Mouse (Mus musculus): ENCODE measurements around the gene Smg1. TPM values are rescaled to one million over a fixed set of nuclear protein-coding genes. Genes with fewer than 3 reads are reported as not detected.

Smg1 gene
- 22.5 and 24.5 TPM in 2 replicates for polyA plus RNA-seq (2015; fragmentation: Nextera tagmentation; extraction: Ambion mirVana)

DNA sequence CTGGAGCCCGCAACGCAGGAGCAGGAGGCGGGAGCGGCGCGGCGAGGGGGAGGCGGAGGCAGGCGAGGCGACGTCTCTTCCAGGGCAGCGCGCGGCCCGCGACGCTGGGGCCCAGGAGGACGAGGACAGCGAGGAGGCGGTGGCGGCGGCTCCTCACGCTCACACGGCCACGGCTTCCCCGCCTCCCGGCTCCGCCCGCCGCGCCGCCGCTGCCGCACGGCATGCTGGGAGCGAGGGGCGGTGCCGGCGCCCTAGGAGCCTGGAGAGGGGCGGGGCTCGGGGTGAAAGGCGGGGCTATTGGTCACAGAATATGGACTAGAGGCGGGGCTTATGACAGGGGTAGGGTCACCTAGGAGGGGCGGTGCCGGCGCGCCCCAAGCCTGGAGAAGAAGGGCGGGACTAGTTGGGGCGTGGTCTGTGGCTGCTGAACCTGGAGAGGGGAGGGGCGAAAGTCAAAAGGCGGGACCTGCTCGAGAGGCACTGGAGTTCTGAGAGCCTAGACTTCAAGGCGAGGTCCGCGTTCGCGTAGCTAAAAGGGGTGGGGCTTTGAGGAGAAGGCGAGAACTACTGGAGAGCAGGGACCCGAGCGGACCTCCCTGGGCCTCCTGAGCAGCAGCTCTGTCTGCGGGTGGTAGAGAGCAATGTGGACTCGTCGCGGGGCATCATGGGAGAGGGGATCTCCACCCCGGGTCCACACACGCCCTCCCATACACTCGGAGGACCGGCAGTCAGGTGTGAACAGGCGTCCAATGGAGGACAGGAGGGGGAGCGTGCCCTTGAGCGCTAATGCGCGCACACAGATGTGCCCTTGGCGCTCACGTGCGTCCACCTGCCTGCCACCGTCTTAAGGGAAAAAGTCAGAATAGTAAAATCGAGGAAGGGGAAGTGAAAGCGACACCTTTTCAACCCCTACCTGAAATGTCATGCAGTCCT is at the start of gene Smg1:
Smg1 (minus strand) TSS at position 218 of the 933 bp plus-strand sequence.
- H3K27me3 ChIP-seq (replicated peaks): no peaks in the 10 kb centered on the region
- no peaks in the 10 kb centered on the region for H3K36me3 ChIP-seq (replicated peaks)
- peak within 1 kb of the TSS; percentile 65 for H3K4me2 ChIP-seq
- H3K9ac ChIP-seq: peak within 1 kb of the TSS; percentile 81
- 1% methylated on average over 67 of the region's 79 CpGs for whole genome bisulfite sequencing
- H3K4me3 ChIP-seq: peak within 1 kb of the TSS; percentile 78
- H3K9me3 ChIP-seq: no peaks in the 10 kb centered on the region
- peak; percentile 93 for ATAC-seq (replicated peaks)
- H3K27ac ChIP-seq: peak within 1 kb of the TSS; percentile 94
- peaks cover 15% of the 10 kb centered on the region for H3K4me1 ChIP-seq

DNA sequence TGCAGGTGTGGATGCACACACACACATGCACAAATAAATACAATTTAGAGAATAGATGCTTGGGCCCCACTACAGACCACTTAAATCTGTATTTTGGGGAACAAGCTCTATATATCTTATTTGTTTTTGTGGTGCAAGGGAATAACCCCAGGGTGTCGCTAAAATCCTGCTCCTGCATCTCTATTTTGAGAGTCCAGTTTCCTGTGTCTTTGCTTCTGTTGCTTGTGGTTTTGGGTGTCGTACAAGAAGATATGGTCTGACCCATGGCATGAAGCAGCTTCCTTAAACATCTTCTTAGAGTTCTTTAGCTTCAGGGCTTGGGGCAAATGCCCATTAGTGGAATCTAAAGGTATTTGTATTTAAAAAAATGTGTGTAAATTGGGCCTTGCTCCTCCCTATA is 39.7 kb upstream of the Smg1 start:
- H3K27ac ChIP-seq: no peak overlapping the region
- H3K9ac ChIP-seq: no peak overlapping the region
- H3K9me3 ChIP-seq: no peaks in the 10 kb centered on the region
- H3K4me3 ChIP-seq: no peak overlapping the region
- H3K4me2 ChIP-seq: no peak overlapping the region
- no peak for ATAC-seq (replicated peaks)
- no peaks in the 10 kb centered on the region for H3K36me3 ChIP-seq (replicated peaks)
- no peaks in the 10 kb centered on the region for H3K27me3 ChIP-seq (replicated peaks)
- H3K4me1 ChIP-seq: no peaks in the 10 kb centered on the region
- 92% methylated on average over 2 of the region's 2 CpGs for WGBS

DNA sequence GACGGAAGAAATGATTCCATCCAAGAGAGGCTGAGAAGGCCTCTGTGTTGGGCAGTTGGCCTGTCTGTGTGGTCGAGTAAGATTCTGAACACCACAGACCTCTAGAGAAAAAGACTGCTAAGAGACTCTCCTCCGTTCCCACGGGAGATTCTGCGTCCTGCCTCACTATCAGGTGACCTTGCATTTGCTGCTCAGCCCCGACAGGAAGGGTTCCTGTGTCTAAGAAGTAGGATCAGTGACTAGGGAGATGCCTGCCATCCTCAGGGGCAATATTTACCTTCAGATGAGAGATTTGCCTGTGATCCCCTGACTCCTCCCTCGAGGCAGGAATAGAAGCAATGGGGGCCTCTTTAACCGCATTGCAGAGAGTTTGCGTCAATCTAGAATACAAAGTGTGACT is 39.1 kb upstream of the Smg1 start:
- no peak overlapping the region for H3K4me2 ChIP-seq
- no peak overlapping the region for H3K27ac ChIP-seq
- H3K4me3 ChIP-seq: no peak overlapping the region
- H3K27me3 ChIP-seq (replicated peaks): no peaks in the 10 kb centered on the region
- no peaks in the 10 kb centered on the region for H3K4me1 ChIP-seq
- WGBS: 79% methylated on average over 9 of the region's 9 CpGs
- no peak overlapping the region for H3K9ac ChIP-seq
- no peak for ATAC-seq (replicated peaks)
- no peaks in the 10 kb centered on the region for H3K9me3 ChIP-seq
- no peaks in the 10 kb centered on the region for H3K36me3 ChIP-seq (replicated peaks)

DNA sequence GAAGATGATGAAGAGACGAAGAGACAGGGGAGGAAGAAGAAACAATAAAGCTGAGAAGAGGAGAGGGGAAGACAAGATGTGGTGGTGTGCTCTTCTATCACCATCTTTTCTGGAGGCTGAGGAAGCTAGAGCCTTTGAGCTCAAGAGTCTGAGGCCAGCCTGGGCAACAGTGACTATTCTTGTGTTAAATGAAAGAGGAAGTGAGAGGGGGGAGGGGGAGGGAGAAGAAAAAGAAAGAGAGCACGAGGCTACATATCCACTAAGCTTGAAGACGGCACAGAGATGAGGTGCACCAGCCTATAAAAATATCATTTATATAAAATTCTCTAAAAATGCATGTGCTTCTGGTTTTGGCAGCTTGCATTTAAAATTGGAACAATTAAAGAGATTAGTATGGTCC is 36.1 kb upstream of the Smg1 start:
- no peaks in the 10 kb centered on the region for H3K27me3 ChIP-seq (replicated peaks)
- no peak overlapping the region for H3K4me2 ChIP-seq
- no peak overlapping the region for H3K4me3 ChIP-seq
- no peak overlapping the region for H3K27ac ChIP-seq
- ATAC-seq (replicated peaks): no peak
- 54% methylated on average over 3 of the region's 3 CpGs for WGBS
- H3K9ac ChIP-seq: no peak overlapping the region
- no peaks in the 10 kb centered on the region for H3K4me1 ChIP-seq
- no peaks in the 10 kb centered on the region for H3K9me3 ChIP-seq
- H3K36me3 ChIP-seq (replicated peaks): no peaks in the 10 kb centered on the region

DNA sequence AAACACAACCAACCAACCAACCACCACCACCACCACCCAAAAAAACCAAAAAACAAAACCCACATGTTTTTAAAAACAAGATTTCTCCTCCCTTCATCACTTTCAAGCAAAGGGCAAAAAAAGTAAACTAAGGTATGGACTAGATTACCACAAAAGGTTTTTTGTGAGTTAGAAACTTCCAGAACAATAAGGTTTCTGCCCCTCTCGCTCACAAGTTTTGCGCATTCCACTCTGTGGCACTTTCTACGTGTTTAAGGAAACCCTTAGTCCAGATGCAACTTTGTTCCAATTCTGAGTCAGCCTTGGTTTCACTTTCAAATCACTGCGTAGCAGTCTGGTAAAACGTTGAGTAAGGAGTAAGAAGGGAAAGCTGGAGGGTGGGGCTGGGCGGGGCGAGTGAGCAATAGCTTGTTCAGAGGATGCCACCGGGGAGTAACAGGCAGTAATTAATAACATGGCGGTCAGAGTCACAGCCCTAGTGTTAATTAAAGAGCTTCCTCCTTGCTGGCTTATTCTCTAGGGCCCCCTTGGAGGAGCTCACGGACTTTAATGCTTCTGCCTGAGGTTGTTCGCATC is 34.0 kb upstream of the Smg1 start:
- Histone ChIP-seq H3K36me3 (replicated peaks) (no peaks in the 10 kb centered on the region), H3K4me2 (no peak overlapping the region), H3K27me3 (replicated peaks) (no peaks in the 10 kb centered on the region), H3K9me3 (no peaks in the 10 kb centered on the region), H3K27ac (no peak overlapping the region), H3K9ac (no peak overlapping the region), H3K4me3 (no peak overlapping the region), H3K4me1 (no peaks in the 10 kb centered on the region)
- ATAC-seq (replicated peaks): no peak
- WGBS: 65% methylated on average over 11 of the region's 11 CpGs

DNA sequence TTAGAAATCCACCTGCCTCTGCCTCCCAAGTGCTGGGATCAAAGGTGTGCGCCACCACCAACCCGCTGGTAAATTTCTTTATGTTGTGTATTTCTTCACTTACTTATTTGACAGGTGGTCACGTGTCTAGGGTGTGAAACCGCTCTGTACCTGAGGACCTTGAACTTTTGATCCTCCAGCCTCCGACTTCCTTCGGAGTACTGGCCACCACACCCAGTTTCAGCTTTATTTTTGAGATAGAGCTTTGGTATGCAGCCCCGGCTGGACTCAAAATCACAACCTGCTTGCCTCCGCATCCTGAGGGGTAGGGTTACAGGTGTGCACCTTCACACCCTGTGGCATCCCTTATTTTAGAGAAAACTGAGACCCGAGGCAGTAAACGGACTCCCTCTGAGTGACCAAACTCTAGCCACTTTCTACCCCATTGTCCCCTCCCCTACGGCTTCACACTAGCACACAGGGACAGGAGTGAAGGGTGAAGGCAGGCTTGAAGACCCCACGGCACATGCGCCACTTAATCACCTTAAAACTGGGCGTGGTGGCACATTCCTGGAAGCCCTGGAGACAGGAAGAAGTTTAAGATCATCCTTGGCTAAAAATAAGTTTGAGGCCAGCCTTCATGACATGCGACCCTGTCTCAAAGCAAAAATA is 33.3 kb upstream of the Smg1 start:
- H3K9ac ChIP-seq: no peak overlapping the region
- 90% methylated on average over 15 of the region's 15 CpGs for WGBS

DNA sequence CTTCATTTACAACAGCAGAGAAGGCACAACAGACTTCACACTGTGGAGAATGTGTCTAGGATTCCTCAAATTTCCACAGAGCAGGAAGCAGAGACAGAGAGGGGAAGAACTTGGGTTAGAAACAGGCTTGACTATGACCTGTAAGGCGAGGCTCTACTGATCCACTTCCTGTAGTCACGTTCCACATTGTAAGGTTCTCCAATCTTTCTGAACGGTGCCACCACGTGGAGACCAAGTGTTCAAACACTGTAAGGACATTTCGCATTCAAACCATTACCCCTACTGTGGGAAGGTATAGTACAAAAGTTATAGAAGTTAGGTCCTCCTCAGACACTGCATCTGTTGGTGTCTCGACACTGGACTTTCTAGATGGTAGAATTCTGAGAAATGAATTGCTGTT is 31.8 kb upstream of the Smg1 start:
- Histone ChIP-seq H3K4me3 (no peak overlapping the region), H3K36me3 (replicated peaks) (no peaks in the 10 kb centered on the region), H3K27me3 (replicated peaks) (no peaks in the 10 kb centered on the region), H3K9ac (no peak overlapping the region), H3K4me2 (no peak overlapping the region), H3K4me1 (no peaks in the 10 kb centered on the region), H3K9me3 (no peaks in the 10 kb centered on the region), H3K27ac (no peak overlapping the region)
- ATAC-seq (replicated peaks): no peak
- 85% methylated on average over 6 of the region's 6 CpGs for WGBS

More for the DNA sequence above, 33.3 kb upstream of the Smg1 start:
- no peak overlapping the region for H3K4me2 ChIP-seq
- H3K9me3 ChIP-seq: no peaks in the 10 kb centered on the region
- no peak for ATAC-seq (replicated peaks)
- no peak overlapping the region for H3K27ac ChIP-seq
- H3K4me3 ChIP-seq: no peak overlapping the region
- no peaks in the 10 kb centered on the region for H3K4me1 ChIP-seq
- H3K27me3 ChIP-seq (replicated peaks): no peaks in the 10 kb centered on the region
- H3K36me3 ChIP-seq (replicated peaks): no peaks in the 10 kb centered on the region

DNA sequence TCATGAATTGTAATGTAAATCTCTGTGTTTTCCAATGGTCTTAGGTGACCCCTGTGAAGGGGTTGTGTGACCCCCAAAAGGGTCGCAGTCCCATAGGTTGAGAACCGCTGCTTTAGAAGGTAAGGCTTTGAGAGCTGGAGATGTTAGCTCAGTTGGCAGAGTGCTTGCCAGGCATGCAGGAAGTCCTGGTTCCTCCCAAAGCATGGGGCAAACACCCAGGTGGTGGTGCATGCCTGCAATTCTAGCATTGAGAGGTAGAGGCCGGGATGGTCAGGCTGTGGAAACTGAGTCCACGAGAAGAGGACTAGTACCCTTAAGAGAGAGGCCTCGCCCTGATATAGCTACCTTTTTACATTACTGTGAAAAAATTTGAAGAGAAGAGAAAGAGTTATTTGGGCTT is 31.4 kb upstream of the Smg1 start:
- Histone ChIP-seq H3K4me3 (no peak overlapping the region), H3K9me3 (no peaks in the 10 kb centered on the region), H3K36me3 (replicated peaks) (no peaks in the 10 kb centered on the region), H3K4me1 (no peaks in the 10 kb centered on the region), H3K4me2 (no peak overlapping the region), H3K9ac (no peak overlapping the region), H3K27me3 (replicated peaks) (no peaks in the 10 kb centered on the region), H3K27ac (no peak overlapping the region)
- ATAC-seq (replicated peaks): no peak
- WGBS: 94% methylated on average over 5 of the region's 5 CpGs

DNA sequence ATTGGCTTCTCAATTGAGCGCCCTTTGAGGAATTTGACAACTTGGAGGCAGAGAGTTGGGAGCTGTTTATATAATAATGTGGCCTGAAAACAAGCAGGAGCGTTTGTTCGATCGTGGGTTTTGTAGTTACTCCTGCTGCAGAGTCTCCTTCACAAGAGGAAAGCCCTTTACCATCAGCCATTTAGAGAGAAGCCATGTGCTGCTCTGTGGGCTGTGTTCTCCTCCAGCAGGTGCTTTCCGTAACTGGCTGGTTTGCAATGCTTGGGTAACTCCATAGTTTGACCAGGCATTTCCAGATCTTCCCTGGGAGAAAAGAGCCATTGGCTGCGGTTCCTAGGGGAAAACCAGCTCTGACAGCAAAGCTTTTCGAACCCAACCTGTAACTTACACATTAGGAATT is 30.7 kb upstream of the Smg1 start:
- Histone ChIP-seq H3K27ac (no peak overlapping the region), H3K4me1 (no peaks in the 10 kb centered on the region), H3K36me3 (replicated peaks) (no peaks in the 10 kb centered on the region), H3K27me3 (replicated peaks) (no peaks in the 10 kb centered on the region), H3K9me3 (no peaks in the 10 kb centered on the region), H3K9ac (no peak overlapping the region), H3K4me2 (no peak overlapping the region), H3K4me3 (no peak overlapping the region)
- ATAC-seq (replicated peaks): no peak
- WGBS: 60% methylated on average over 7 of the region's 7 CpGs

DNA sequence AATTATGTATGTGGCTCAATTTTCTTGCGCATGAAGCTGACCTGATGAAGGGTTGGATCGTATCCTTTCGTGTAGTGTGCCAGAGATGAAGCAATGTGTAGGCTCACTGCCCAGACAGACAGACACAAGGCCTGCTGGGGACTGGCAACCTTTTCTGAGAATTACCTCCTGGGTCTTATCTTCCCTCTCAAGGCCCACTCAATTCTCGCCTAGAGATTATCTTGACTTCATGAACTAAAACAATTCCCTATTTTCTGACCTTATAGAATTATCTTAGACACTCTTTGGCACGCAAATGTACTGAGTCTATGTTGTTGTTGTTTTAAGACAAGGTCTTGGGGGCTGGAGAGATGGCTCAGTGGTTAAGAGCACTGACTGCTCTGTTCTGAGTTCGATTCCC is 22.6 kb upstream of the Smg1 start:
- no peak for ATAC-seq (replicated peaks)
- no peak overlapping the region for H3K4me3 ChIP-seq
- H3K27me3 ChIP-seq (replicated peaks): no peaks in the 10 kb centered on the region
- no peak overlapping the region for H3K4me2 ChIP-seq
- no peaks in the 10 kb centered on the region for H3K36me3 ChIP-seq (replicated peaks)
- WGBS: 92% methylated on average over 6 of the region's 6 CpGs
- H3K9ac ChIP-seq: no peak overlapping the region
- no peaks in the 10 kb centered on the region for H3K4me1 ChIP-seq
- no peaks in the 10 kb centered on the region for H3K9me3 ChIP-seq
- H3K27ac ChIP-seq: no peak overlapping the region

DNA sequence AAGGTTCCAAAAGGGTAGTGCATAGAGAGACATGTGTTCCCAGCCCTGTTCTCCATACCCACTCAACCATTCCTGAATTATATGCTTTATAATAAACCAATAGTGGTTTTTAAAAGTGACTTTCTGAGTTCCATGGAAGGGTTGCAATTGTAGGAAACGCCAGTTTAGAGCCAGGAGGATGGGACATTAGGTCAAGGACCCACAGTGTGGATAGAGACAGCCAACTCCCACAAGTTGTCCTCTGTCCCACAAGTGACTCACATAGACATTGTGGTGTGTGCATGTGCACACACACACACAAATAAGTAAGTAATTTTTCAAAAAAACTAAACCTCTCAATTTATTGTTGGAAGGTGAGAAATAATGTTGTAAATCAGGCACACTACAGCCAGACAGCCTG is 20.1 kb upstream of the Smg1 start:
- H3K9ac ChIP-seq: no peak overlapping the region
- H3K4me2 ChIP-seq: no peak overlapping the region
- WGBS: 66% methylated on average over 1 of the region's 1 CpGs
- ATAC-seq (replicated peaks): no peak
- no peaks in the 10 kb centered on the region for H3K9me3 ChIP-seq
- no peaks in the 10 kb centered on the region for H3K4me1 ChIP-seq
- no peaks in the 10 kb centered on the region for H3K27me3 ChIP-seq (replicated peaks)
- H3K36me3 ChIP-seq (replicated peaks): no peaks in the 10 kb centered on the region
- no peak overlapping the region for H3K27ac ChIP-seq
- H3K4me3 ChIP-seq: no peak overlapping the region

DNA sequence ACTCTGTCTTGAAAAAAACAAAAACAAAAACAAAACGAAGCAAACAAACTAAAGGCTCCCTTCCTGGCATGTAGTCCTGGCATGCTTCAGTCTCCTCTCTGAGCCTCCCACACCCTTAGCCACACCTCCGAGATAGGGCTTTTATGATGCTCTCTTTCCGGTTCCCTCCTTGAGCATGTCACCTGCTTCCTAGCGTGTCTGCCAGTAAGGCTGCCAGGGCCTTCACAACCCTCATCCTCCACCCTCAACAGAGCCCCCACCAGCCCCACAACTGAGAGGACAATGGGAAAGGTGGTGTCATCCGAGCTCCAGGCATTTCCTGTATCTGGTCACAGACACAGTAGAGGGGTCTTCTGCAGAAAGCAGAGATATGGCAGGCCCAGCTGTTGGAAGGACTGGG is 18.9 kb upstream of the Smg1 start:
- WGBS: 73% methylated on average over 5 of the region's 5 CpGs
- ATAC-seq (replicated peaks): no peak
- H3K27me3 ChIP-seq (replicated peaks): no peaks in the 10 kb centered on the region
- H3K27ac ChIP-seq: no peak overlapping the region
- no peaks in the 10 kb centered on the region for H3K36me3 ChIP-seq (replicated peaks)
- no peaks in the 10 kb centered on the region for H3K4me1 ChIP-seq
- H3K9me3 ChIP-seq: no peaks in the 10 kb centered on the region
- H3K4me2 ChIP-seq: no peak overlapping the region
- no peak overlapping the region for H3K9ac ChIP-seq
- no peak overlapping the region for H3K4me3 ChIP-seq
